Mouse (Mus musculus) kidney, embryonic 14.5 days (tissue): ENCODE measurements around the gene Uox. TPM values are rescaled to one million over a fixed set of nuclear protein-coding genes. Genes with fewer than 3 reads are reported as not detected.
A peak's percentile ranks its signal among the peaks of the same experiment; 100 is the strongest.

Experiments
- ATAC-seq: fragments of 200-750 bp; cut with Nextera tagmentation; 2 replicates; pipeline ENCODE4 v1.8.0; 2017; ENCODE audit warnings: moderate number of reproducible peaks, mild to moderate bottlenecking, moderate TSS enrichment, moderate library complexity; ENCODE audit not compliant: low FRiP score, low TSS enrichment
- H3K27ac ChIP-seq: fragments of 300-500 bp; sonication (generic); 2 replicates; pipeline ENCODE4 v1.5.1; 2014; ENCODE audit warnings: low read depth, mild to moderate bottlenecking, low read length, moderate library complexity, mixed read lengths
- H3K27me3 ChIP-seq: fragments of 300-500 bp; sonication (generic); 2 replicates; pipeline ENCODE4 v1.6.1; 2014; ENCODE audit warnings: mild to moderate bottlenecking, low read length; ENCODE audit not compliant: control insufficient read depth, insufficient read depth
- H3K36me3 ChIP-seq: fragments of 300-500 bp; sonication (generic); 2 replicates; pipeline ENCODE4 v1.6.1; 2014; ENCODE audit warnings: low read length, mixed read lengths; ENCODE audit not compliant: control insufficient read depth, insufficient read depth
- H3K4me1 ChIP-seq: fragments of 300-500 bp; sonication (generic); 2 replicates; pipeline ENCODE4 v1.6.1; 2014; ENCODE audit warnings: low read length, mixed read lengths; ENCODE audit not compliant: control insufficient read depth, insufficient read depth
- H3K4me2 ChIP-seq: fragments of 300-500 bp; sonication (generic); replicated peaks from 2 replicates; pipeline ENCODE4 v1.6.1; 2014; ENCODE audit warnings: low read depth, mild to moderate bottlenecking, low read length
- H3K4me3 ChIP-seq: fragments of 300-500 bp; sonication (generic); 2 replicates; pipeline ENCODE4 v1.5.1; 2014; ENCODE audit warnings: mild to moderate bottlenecking, low read length
- H3K9ac ChIP-seq: fragments of 300-500 bp; sonication (generic); 2 replicates; pipeline ENCODE4 v1.6.1; 2014; ENCODE audit warnings: low read depth, mild to moderate bottlenecking, low read length, moderate library complexity
- H3K9me3 ChIP-seq: fragments of 300-500 bp; sonication (generic); 2 replicates; pipeline ENCODE4 v1.6.1; 2016; ENCODE audit warnings: low read length; ENCODE audit not compliant: control insufficient read depth
- WGBS: fragments of 180-500 bp; shearing (Covaris S2); extraction: QIAGEN DNeasy Blood & Tissue Kit; methylation state at CpG from one replicate; pipeline ENCODE4 v1.1.7; 2014; 5-methylcytosine and 5-hydroxymethylcytosine counted together
- polyA plus RNA-seq: library from polyadenylated mRNA; unstranded; fragments of >200 nt; fragmentation: Nextera tagmentation; extraction: Ambion mirVana; gene quantifications from 2 replicates; pipeline ENCODE4 v1.2.1, GENCODE M21; 2014

Uox gene
- polyA plus RNA-seq, result not detected in 2 replicates

DNA sequence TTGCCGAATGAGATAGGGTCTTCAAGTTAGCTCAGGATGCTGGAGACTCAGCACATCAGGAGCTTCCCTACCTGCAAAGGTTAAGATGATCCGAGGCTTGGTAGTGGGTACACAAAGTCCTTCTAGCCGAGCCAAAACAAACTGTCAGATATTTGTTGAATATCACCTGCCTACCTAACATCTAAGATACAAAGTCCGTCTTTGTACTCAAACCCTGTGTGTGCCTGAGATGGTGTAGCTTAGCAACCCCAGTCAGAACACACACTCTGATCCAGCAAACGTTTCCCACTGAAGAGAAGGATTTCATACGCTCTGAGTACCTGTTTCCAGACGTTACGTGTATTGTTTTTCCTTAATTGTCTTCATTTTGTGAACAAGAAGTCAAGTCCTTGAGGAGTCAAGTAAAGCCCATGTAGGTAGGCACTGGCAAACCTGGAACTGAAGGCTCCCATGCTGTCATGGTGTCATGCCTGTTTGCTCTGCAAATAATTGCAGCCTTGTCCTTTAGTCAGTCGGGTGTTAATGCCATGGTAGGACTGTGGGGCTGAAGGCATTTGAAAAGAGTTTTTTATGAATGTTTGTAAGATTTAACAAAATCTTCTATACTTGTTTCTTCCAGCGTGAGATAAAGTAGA is at the start of gene Uox:
Gene Uox, plus strand, starts transcription at position 279 of the 635 bp plus-strand sequence.
- no peaks in the 10 kb centered on the region for H3K9me3 ChIP-seq
- WGBS, result 87% methylated on average over 10 of the region's 10 CpGs
- H3K9ac ChIP-seq, result no peak within 1 kb of the TSS
- no peaks in the 10 kb centered on the region for H3K4me1 ChIP-seq
- no peak within 1 kb of the TSS for H3K27ac ChIP-seq
- no peak within 1 kb of the TSS for H3K4me2 ChIP-seq
- no peaks in the 10 kb centered on the region for H3K36me3 ChIP-seq
- no peak for ATAC-seq
- no peak within 1 kb of the TSS for H3K4me3 ChIP-seq
- no peaks in the 10 kb centered on the region for H3K27me3 ChIP-seq

- 0% methylated on average over 66 of the region's 82 CpGs for WGBS
- H3K9ac ChIP-seq, result peak within 1 kb of the TSS; percentile 89
- H3K9me3 ChIP-seq, result no peaks in the 10 kb centered on the region
- peak within 1 kb of the TSS; percentile 98 for H3K27ac ChIP-seq
- peak within 1 kb of the TSS; percentile 86 for H3K4me3 ChIP-seq
- H3K36me3 ChIP-seq, result peaks cover 25% of the 10 kb centered on the region
- H3K4me1 ChIP-seq, result no peaks in the 10 kb centered on the region
- H3K4me2 ChIP-seq, result peak within 1 kb of the TSS; percentile 67
- peak; percentile 96 for ATAC-seq
- H3K27me3 ChIP-seq, result no peaks in the 10 kb centered on the region
These were observed 49.2 kb upstream of the Uox start, which contains the start of gene Rpf1 for GRCm38 (mm10) chr3:146520798-146521651. Gene Rpf1 (minus strand): TSS chr3:146521429.

DNA sequence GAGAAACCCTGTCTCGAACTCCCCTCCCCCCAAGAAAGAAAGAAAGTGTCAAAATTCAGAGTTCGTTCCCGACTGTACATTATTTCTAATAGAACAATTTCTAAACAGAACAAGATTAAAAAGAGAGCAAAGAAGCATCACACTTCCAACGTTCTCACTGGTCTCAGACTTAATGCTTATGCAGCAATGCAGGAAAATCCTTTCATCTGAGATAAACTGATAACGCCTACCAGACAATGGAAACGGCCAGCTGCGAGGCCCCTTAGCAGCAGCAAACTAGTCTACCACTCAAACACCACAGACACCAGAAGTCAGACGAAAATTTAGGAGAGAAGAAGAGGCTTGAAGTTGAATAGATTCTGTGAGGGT is 48.6 kb upstream of the Uox start:
- no peaks in the 10 kb centered on the region for H3K27me3 ChIP-seq
- H3K27ac ChIP-seq, result peak overlapping the region; percentile 98
- H3K4me2 ChIP-seq, result peak overlapping the region; percentile 67
- peaks cover 23% of the 10 kb centered on the region for H3K36me3 ChIP-seq
- H3K9me3 ChIP-seq, result no peaks in the 10 kb centered on the region
- H3K9ac ChIP-seq, result peak overlapping the region; percentile 89
- 14% methylated on average over 8 of the region's 8 CpGs for WGBS
- no peaks in the 10 kb centered on the region for H3K4me1 ChIP-seq
- peak overlapping the region; percentile 86 for H3K4me3 ChIP-seq
- ATAC-seq, result 0 out of 2 replicates have a peak, but pooled peaks have one; percentile 1

DNA sequence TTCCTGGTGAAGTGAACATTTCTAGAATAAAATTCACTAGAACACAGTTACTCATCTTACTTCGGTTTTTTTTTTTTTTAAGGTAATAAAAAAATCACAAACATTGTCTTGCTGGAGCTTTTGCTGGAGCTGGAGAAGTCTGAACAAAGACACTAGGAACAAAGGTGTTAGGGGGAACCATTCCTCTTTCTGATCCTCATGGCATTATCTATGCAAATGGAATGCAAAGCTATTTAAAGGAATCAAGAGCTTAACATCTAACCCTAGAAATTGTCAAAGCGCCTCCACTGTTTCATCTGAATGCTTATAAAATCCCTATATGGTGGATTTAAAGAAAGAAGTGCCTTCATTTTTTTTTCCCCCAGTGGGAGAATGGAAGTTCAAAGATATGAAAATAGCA is 41.9 kb upstream of the Uox start:
- H3K27me3 ChIP-seq, result no peaks in the 10 kb centered on the region
- no peak overlapping the region for H3K27ac ChIP-seq
- H3K9ac ChIP-seq, result no peak overlapping the region
- no peak overlapping the region for H3K4me3 ChIP-seq
- H3K9me3 ChIP-seq, result no peaks in the 10 kb centered on the region
- 52% methylated on average over 2 of the region's 2 CpGs for WGBS
- no peaks in the 10 kb centered on the region for H3K4me1 ChIP-seq
- ATAC-seq, result no peak
- no peak overlapping the region for H3K4me2 ChIP-seq
- no peaks in the 10 kb centered on the region for H3K36me3 ChIP-seq

GRCm38 (mm10) chr3:146534986-146535385 is 35.2 kb upstream of the Uox start:
- H3K27ac ChIP-seq, result no peak overlapping the region
- whole genome bisulfite sequencing, result 66% methylated on average over 6 of the region's 6 CpGs
- no peaks in the 10 kb centered on the region for H3K9me3 ChIP-seq
- no peaks in the 10 kb centered on the region for H3K36me3 ChIP-seq
- H3K4me2 ChIP-seq, result no peak overlapping the region
- H3K9ac ChIP-seq, result no peak overlapping the region
- no peak for ATAC-seq
- no peaks in the 10 kb centered on the region for H3K27me3 ChIP-seq
- H3K4me1 ChIP-seq, result no peaks in the 10 kb centered on the region
- H3K4me3 ChIP-seq, result no peak overlapping the region

- Histone ChIP-seq H3K27ac (no peak overlapping the region), H3K9me3 (no peaks in the 10 kb centered on the region), H3K4me2 (no peak overlapping the region), H3K36me3 (no peaks in the 10 kb centered on the region), H3K4me1 (no peaks in the 10 kb centered on the region), H3K27me3 (no peaks in the 10 kb centered on the region), H3K4me3 (no peak overlapping the region), H3K9ac (no peak overlapping the region)
- 67% methylated on average over 4 of the region's 4 CpGs for WGBS
- ATAC-seq, result no peak
These were observed 29.5 kb upstream of the Uox start for GRCm38 (mm10) chr3:146540521-146541273.

DNA sequence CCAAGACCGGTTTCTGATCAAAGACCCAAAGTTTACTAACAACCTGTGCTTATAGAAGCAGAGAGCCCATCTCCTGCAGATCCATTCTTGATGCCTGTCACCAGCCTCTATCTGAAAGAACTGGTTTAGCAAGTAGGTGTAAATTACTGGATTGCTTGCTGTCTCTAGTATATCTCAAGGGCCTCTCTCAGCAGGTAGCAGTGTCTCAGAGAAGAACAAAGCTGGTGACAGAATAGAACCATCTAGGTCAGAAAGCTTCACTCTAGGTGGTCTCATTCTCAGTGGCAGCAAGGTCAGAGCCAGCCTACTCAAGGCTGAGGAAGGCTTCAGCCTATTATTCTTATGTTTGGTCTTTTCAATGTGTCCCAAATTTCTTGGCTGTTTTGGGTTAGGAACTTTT is 26.6 kb upstream of the Uox start:
- H3K27me3 ChIP-seq, result no peaks in the 10 kb centered on the region
- no peaks in the 10 kb centered on the region for H3K4me1 ChIP-seq
- WGBS, result 16% methylated on average over 1 of the region's 1 CpGs
- no peak overlapping the region for H3K4me3 ChIP-seq
- no peak overlapping the region for H3K9ac ChIP-seq
- ATAC-seq, result no peak
- H3K4me2 ChIP-seq, result no peak overlapping the region
- no peaks in the 10 kb centered on the region for H3K36me3 ChIP-seq
- no peaks in the 10 kb centered on the region for H3K9me3 ChIP-seq
- no peak overlapping the region for H3K27ac ChIP-seq

DNA sequence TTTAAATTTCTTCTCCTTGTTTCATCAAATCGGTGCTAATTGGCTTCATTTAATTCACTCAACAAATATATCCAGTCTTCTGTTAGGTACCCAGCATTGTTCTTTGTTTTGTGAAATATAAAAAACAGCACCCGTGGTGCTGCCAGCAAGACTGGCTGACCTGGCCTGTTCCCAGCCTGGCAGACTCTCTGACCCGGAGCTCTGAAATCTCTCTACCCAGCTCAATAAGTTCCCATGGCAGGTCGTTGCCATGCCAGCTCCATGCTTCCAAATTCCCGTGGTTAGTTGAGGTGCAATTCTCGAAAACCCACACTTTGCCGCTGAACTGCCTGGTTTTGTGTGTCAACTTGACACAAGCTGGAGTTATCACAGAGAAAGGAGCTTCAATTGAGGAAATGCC is 15.4 kb upstream of the Uox start:
- Histone ChIP-seq H3K4me2 (no peak overlapping the region), H3K27ac (no peak overlapping the region), H3K4me3 (no peak overlapping the region), H3K36me3 (no peaks in the 10 kb centered on the region), H3K9me3 (no peaks in the 10 kb centered on the region), H3K27me3 (no peaks in the 10 kb centered on the region), H3K9ac (no peak overlapping the region), H3K4me1 (no peaks in the 10 kb centered on the region)
- WGBS, result 88% methylated on average over 7 of the region's 7 CpGs
- no peak for ATAC-seq
